Mouse (Mus musculus) forebrain, embryonic 16.5 days (tissue): ENCODE data around the gene E2f7. TPM values are rescaled to one million over a fixed set of nuclear protein-coding genes. Genes with fewer than 3 reads are reported as not detected.

ENCODE experiments used
- ATAC-seq: fragments of 200-750 bp; cut with Nextera tagmentation; 2 replicates; pipeline ENCODE4 v1.8.0; 2017; ENCODE audit warnings: mild to moderate bottlenecking, moderate library complexity
- H3K27ac ChIP-seq: fragments of 300-500 bp; sonication (generic); 2 replicates; pipeline ENCODE4 v1.5.1; 2014; ENCODE audit warnings: low read length, control low read depth
- H3K27me3 ChIP-seq: fragments of 300-500 bp; sonication (generic); replicated peaks from 2 replicates; pipeline ENCODE4 v1.6.1; 2014; ENCODE audit warnings: low read length; ENCODE audit not compliant: control insufficient read depth, insufficient read depth
- H3K36me3 ChIP-seq: fragments of 300-500 bp; sonication (generic); 2 replicates; pipeline ENCODE4 v1.6.1; 2014; ENCODE audit not compliant: control insufficient read depth, insufficient read depth
- H3K4me1 ChIP-seq: fragments of 300-500 bp; sonication (generic); replicated peaks from 2 replicates; pipeline ENCODE4 v1.6.1; 2014; ENCODE audit warnings: low read length; ENCODE audit not compliant: control insufficient read depth, insufficient read depth
- H3K4me2 ChIP-seq: fragments of 300-500 bp; sonication (generic); 2 replicates; pipeline ENCODE4 v1.6.1; 2014; ENCODE audit warnings: mild to moderate bottlenecking, low read length, control low read depth
- H3K4me3 ChIP-seq: fragments of 300-500 bp; sonication (generic); replicated peaks from 2 replicates; pipeline ENCODE4 v1.5.1; 2014; ENCODE audit warnings: mild to moderate bottlenecking, low read length, control low read depth
- H3K9ac ChIP-seq: fragments of 300-500 bp; sonication (generic); replicated peaks from 2 replicates; pipeline ENCODE4 v1.6.1; 2014; ENCODE audit warnings: low read depth, low read length, control low read depth
- H3K9me3 ChIP-seq: fragments of 300-500 bp; sonication (generic); 2 replicates; pipeline ENCODE4 v1.6.1; 2016; ENCODE audit warnings: low read length; ENCODE audit not compliant: control insufficient read depth
- WGBS: fragments of 180-500 bp; shearing (Covaris S2); extraction: QIAGEN DNeasy Blood & Tissue Kit; methylation state at CpG from one replicate; pipeline ENCODE4 v1.1.7; 2014; 5-methylcytosine and 5-hydroxymethylcytosine counted together
- polyA plus RNA-seq: library from polyadenylated mRNA; unstranded; fragments of >200 nt; fragmentation: Nextera tagmentation; extraction: Ambion mirVana; gene quantifications from 2 replicates; pipeline ENCODE4 v1.2.1, GENCODE M21; 2015

E2f7 gene
- polyA plus RNA-seq, 1 experiment from 2014 or later, result 13.8 TPM

GRCm38 (mm10) chr10:110763416-110763815, 18.2 kb downstream of the E2f7 start:
- Histone ChIP-seq H3K4me2 (no peak overlapping the region), H3K4me1 (no peaks in the 10 kb centered on the region), H3K4me3 (no peak overlapping the region), H3K27ac (no peak overlapping the region), H3K36me3 (peaks cover 20% of the 10 kb centered on the region), H3K9me3 (no peaks in the 10 kb centered on the region; the same call in 1 of the 2 replicates), H3K9ac (no peak overlapping the region), H3K27me3 (no peaks in the 10 kb centered on the region)
- 95% methylated on average over 13 of the region's 13 CpGs for WGBS
- ATAC-seq, result no peak

- Histone ChIP-seq H3K36me3 (peaks cover 4% of the 10 kb centered on the region), H3K9me3 (no peaks in the 10 kb centered on the region), H3K9ac (no peak overlapping the region), H3K4me3 (no peak overlapping the region), H3K27me3 (no peaks in the 10 kb centered on the region), H3K4me1 (0 out of 2 replicates have a peak, but pooled peaks cover 3% of the 10 kb centered on the region), H3K27ac (no peak overlapping the region), H3K4me2 (no peak overlapping the region)
- peak; percentile 38; the same call in 1 of the 2 replicates for ATAC-seq
- WGBS, result 61% methylated on average over 10 of the region's 10 CpGs
Observed at GRCm38 (mm10) chr10:110769538-110769937, 24.3 kb downstream of the E2f7 start.

- H3K27ac ChIP-seq, result no peak overlapping the region
- H3K36me3 ChIP-seq, result peaks cover 9% of the 10 kb centered on the region
- H3K4me1 ChIP-seq, result 0 out of 2 replicates have a peak, but pooled peaks cover 3% of the 10 kb centered on the region
- no peak overlapping the region for H3K4me2 ChIP-seq
- ATAC-seq, result no peak
- WGBS, result 90% methylated on average over 12 of the region's 12 CpGs
- H3K27me3 ChIP-seq, result no peaks in the 10 kb centered on the region
- H3K4me3 ChIP-seq, result no peak overlapping the region
- H3K9ac ChIP-seq, result no peak overlapping the region
- H3K9me3 ChIP-seq, result no peaks in the 10 kb centered on the region
Observed at GRCm38 (mm10) chr10:110773201-110773600, 28.0 kb downstream of the E2f7 start.

GRCm38 (mm10) chr10:110773878-110774277, 28.6 kb downstream of the E2f7 start:
- no peaks in the 10 kb centered on the region for H3K27me3 ChIP-seq
- no peak overlapping the region for H3K27ac ChIP-seq
- no peak overlapping the region for H3K4me2 ChIP-seq
- 96% methylated on average over 14 of the region's 14 CpGs for WGBS
- 0 out of 2 replicates have a peak, but pooled peaks cover 3% of the 10 kb centered on the region for H3K4me1 ChIP-seq
- peaks cover 10% of the 10 kb centered on the region for H3K36me3 ChIP-seq
- no peak overlapping the region for H3K9ac ChIP-seq
- H3K9me3 ChIP-seq, result no peaks in the 10 kb centered on the region
- ATAC-seq, result no peak
- no peak overlapping the region for H3K4me3 ChIP-seq

GRCm38 (mm10) chr10:110781772-110782171, 36.5 kb downstream of the E2f7 start:
- H3K36me3 ChIP-seq, result peaks cover 12% of the 10 kb centered on the region
- no peak overlapping the region for H3K9ac ChIP-seq
- H3K27ac ChIP-seq, result no peak overlapping the region
- H3K9me3 ChIP-seq, result no peaks in the 10 kb centered on the region
- H3K4me2 ChIP-seq, result no peak overlapping the region
- 90% methylated on average over 14 of the region's 14 CpGs for WGBS
- H3K4me1 ChIP-seq, result no peaks in the 10 kb centered on the region
- H3K4me3 ChIP-seq, result no peak overlapping the region
- ATAC-seq, result no peak
- no peaks in the 10 kb centered on the region for H3K27me3 ChIP-seq

GRCm38 (mm10) chr10:110782655-110783054, 37.4 kb downstream of the E2f7 start:
- 82% methylated on average over 10 of the region's 10 CpGs for WGBS
- H3K9ac ChIP-seq, result no peak overlapping the region
- H3K4me1 ChIP-seq, result no peaks in the 10 kb centered on the region
- no peak overlapping the region for H3K4me2 ChIP-seq
- no peak overlapping the region for H3K27ac ChIP-seq
- peaks cover 12% of the 10 kb centered on the region for H3K36me3 ChIP-seq
- H3K9me3 ChIP-seq, result no peaks in the 10 kb centered on the region
- no peaks in the 10 kb centered on the region for H3K27me3 ChIP-seq
- ATAC-seq, result no peak
- no peak overlapping the region for H3K4me3 ChIP-seq

GRCm38 (mm10) chr10:110788049-110788752, 43.0 kb downstream of the E2f7 start:
- 77% methylated on average over 12 of the region's 12 CpGs for WGBS

GRCm38 (mm10) chr10:110789683-110790082, 44.4 kb downstream of the E2f7 start:
- Histone ChIP-seq H3K4me1 (peaks cover under 1% of the 10 kb centered on the region), H3K9ac (no peak overlapping the region), H3K9me3 (no peaks in the 10 kb centered on the region), H3K36me3 (no peaks in the 10 kb centered on the region), H3K27ac (no peak overlapping the region), H3K27me3 (no peaks in the 10 kb centered on the region), H3K4me2 (no peak overlapping the region), H3K4me3 (no peak overlapping the region)
- WGBS, result 88% methylated on average over 8 of the region's 8 CpGs
- ATAC-seq, result no peak

More at GRCm38 (mm10) chr10:110788049-110788752, 43.0 kb downstream of the E2f7 start:
- no peak overlapping the region for H3K9ac ChIP-seq
- no peaks in the 10 kb centered on the region for H3K9me3 ChIP-seq
- H3K4me2 ChIP-seq, result no peak overlapping the region
- no peak for ATAC-seq
- no peaks in the 10 kb centered on the region for H3K27me3 ChIP-seq
- no peaks in the 10 kb centered on the region for H3K4me1 ChIP-seq
- H3K27ac ChIP-seq, result no peak overlapping the region
- H3K4me3 ChIP-seq, result no peak overlapping the region
- H3K36me3 ChIP-seq, result no peaks in the 10 kb centered on the region

- Histone ChIP-seq H3K27me3 (no peaks in the 10 kb centered on the region), H3K4me1 (peaks cover 4% of the 10 kb centered on the region), H3K4me2 (no peak overlapping the region), H3K9me3 (no peaks in the 10 kb centered on the region), H3K4me3 (no peak overlapping the region), H3K36me3 (no peaks in the 10 kb centered on the region), H3K27ac (no peak overlapping the region), H3K9ac (no peak overlapping the region)
- ATAC-seq, result no peak
- 85% methylated on average over 8 of the region's 8 CpGs for WGBS
Observed at GRCm38 (mm10) chr10:110793150-110793787, 48.0 kb downstream of the E2f7 start.
